Mouse (Mus musculus) cortical plate, adult 2 months (tissue): ENCODE data around the gene Plekhh3.

Experiments
- CTCF ChIP-seq: fragments of 200-500 bp; IDR thresholded peaks from 2 replicates; pipeline ENCODE4 v1.5.1; 2011; ENCODE audit warnings: mild to moderate bottlenecking, control low read depth, low read length; ENCODE audit not compliant: insufficient read depth; ENCODE audit errors: extremely low read depth
- POLR2A ChIP-seq: fragments of 200-500 bp; IDR thresholded peaks from 2 replicates; pipeline ENCODE4 v1.6.1; 2011; ENCODE audit warnings: mild to moderate bottlenecking, low read length, control low read depth; ENCODE audit not compliant: insufficient read depth; ENCODE audit errors: extremely low read depth

GRCm38 (mm10) chr11:101176117-101176691 is 5.1 kb upstream of the Plekhh3 start:
- TF ChIP-seq POLR2A = no peak
- 0 out of 2 replicates have a peak, but pooled peaks have one; percentile 8 for TF ChIP-seq CTCF
